Mouse (Mus musculus) kidney, postnatal 25 days (tissue): ENCODE results near the gene BC004004.
A peak's percentile ranks its signal among the peaks of the same experiment; 100 is the strongest.
"Not testable (repeated sequence)": the region's sequence is repeated elsewhere in the genome, so short reads cannot be mapped to it uniquely, and the experiment has no call there.

Source experiments
- DNase-seq, 2 experiments: peaks; one replicate each; pipeline ENCODE4 v3.0.0; 2021; ENCODE audit warnings: mixed read lengths in 2 of 2

The BC004004 gene

GRCm38 (mm10) chr17:29326531-29327529, 58.2 kb downstream of the BC004004 start:
- DNase-seq = no peak

GRCm38 (mm10) chr17:29327691-29328090, 59.1 kb downstream of the BC004004 start:
- no peak for DNase-seq

GRCm38 (mm10) chr17:29330221-29330620, 61.6 kb downstream of the BC004004 start:
- DNase-seq = no peak

GRCm38 (mm10) chr17:29330671-29331410, 62.3 kb downstream of the BC004004 start:
- DNase-seq = peak; percentile 41 to 80

GRCm38 (mm10) chr17:29332186-29332685, 63.6 kb downstream of the BC004004 start:
- peak in 1 of 2 experiments; percentile 42 for DNase-seq

GRCm38 (mm10) chr17:29336266-29336990, 67.8 kb downstream of the BC004004 start:
- peak in 1 of 2 experiments; percentile 41 for DNase-seq

- no peak for DNase-seq
Observed at GRCm38 (mm10) chr17:29337979-29338823, 69.6 kb downstream of the BC004004 start.

- peak; percentile 62 to 81 for DNase-seq
Observed at GRCm38 (mm10) chr17:29339170-29339768, 70.7 kb downstream of the BC004004 start.

GRCm38 (mm10) chr17:29340406-29341261, 72.0 kb downstream of the BC004004 start:
- no peak for DNase-seq

GRCm38 (mm10) chr17:29341591-29342003, 73.0 kb downstream of the BC004004 start:
- peak; percentile 57 to 84 for DNase-seq

GRCm38 (mm10) chr17:29342010-29342910, 73.7 kb downstream of the BC004004 start:
- DNase-seq = peak; percentile 42 to 77

- no peak for DNase-seq
Observed at GRCm38 (mm10) chr17:29343241-29343640, 74.7 kb downstream of the BC004004 start.

- DNase-seq = no peak
Observed at GRCm38 (mm10) chr17:29345272-29345671, 76.7 kb downstream of the BC004004 start.

GRCm38 (mm10) chr17:29346496-29347125, 78.0 kb downstream of the BC004004 start:
- DNase-seq = no peak

GRCm38 (mm10) chr17:29347126-29347644, 78.6 kb downstream of the BC004004 start:
- DNase-seq = peak in 1 of 2 experiments; percentile 63

- peak; percentile 99 for DNase-seq
Observed at GRCm38 (mm10) chr17:29347645-29348256, 79.2 kb downstream of the BC004004 start, which contains the start of gene Mtch1. TSS of gene Mtch1 (minus strand) at chr17:29347934.

- peak in 1 of 2 experiments; percentile 60 for DNase-seq
Observed at GRCm38 (mm10) chr17:29348996-29349395, 80.4 kb downstream of the BC004004 start.

GRCm38 (mm10) chr17:29351056-29351455, 82.5 kb downstream of the BC004004 start:
- not testable (repeated sequence) for DNase-seq
